14 mouse cellular contexts compared by ENCODE assay signal in genomic region chr5:9358076-9358475, GRCm38 (mm10).
DNase-seq lines count a peak whose midpoint lies in the region; ATAC-seq and TF ChIP-seq lines count a peak whose summit lies in the region.
"Had no signal": no experiment of that assay in that cellular context is flagged by ENCODE, and none has a peak within 500 bp of the region (broad histone marks: within the 10 kb centered on the region; RNA-seq: fewer than 3 reads in every experiment).

No protein-coding gene starts in this region.

- no peaks in the 10 kb centered on the region for H3K36me3 ChIP-seq in neural tube, embryonic 11.5 days (ENCODE audit: control insufficient read depth, insufficient read depth, low read length)
- H3K36me3 ChIP-seq in hindbrain, embryonic 13.5 days = no peaks in the 10 kb centered on the region
- H3K36me3 ChIP-seq in midbrain, embryonic 15.5 days (replicated peaks) = no peaks in the 10 kb centered on the region
- no peaks in the 10 kb centered on the region for H3K36me3 ChIP-seq in kidney, adult 2 months (ENCODE audit: control insufficient read depth, insufficient read depth, low read length)
- H3K36me3 ChIP-seq: heart, embryonic 12.5 days; limb, embryonic 15.5 days had no signal

- TF ChIP-seq CTCF in kidney, adult 2 months (conservative IDR thresholded peaks at IDR 0.05; ENCODE audit: insufficient read depth, insufficient read length, low read depth, low read length) = no peak

- 60% methylated on average over 2 of the region's 2 CpGs for WGBS in neural tube, embryonic 11.5 days
- 28% methylated on average over 2 of the region's 2 CpGs for WGBS in hindbrain, embryonic 13.5 days
- WGBS in midbrain, embryonic 15.5 days = 20% methylated on average over 2 of the region's 2 CpGs
- 36% methylated on average over 2 of the region's 2 CpGs for WGBS in kidney, adult 2 months

- H3K9ac ChIP-seq in neural tube, embryonic 11.5 days (ENCODE audit: low read length) = no peak overlapping the region
- no peak overlapping the region for H3K9ac ChIP-seq in hindbrain, embryonic 13.5 days
- no peak overlapping the region for H3K9ac ChIP-seq in midbrain, embryonic 15.5 days
- H3K9ac ChIP-seq: heart, embryonic 12.5 days; limb, embryonic 15.5 days had no signal

- H3K4me3 ChIP-seq in neural tube, embryonic 11.5 days (ENCODE audit: low read depth, low read length) = no peak overlapping the region
- no peak overlapping the region for H3K4me3 ChIP-seq in hindbrain, embryonic 13.5 days
- H3K4me3 ChIP-seq in midbrain, embryonic 15.5 days = no peak overlapping the region
- H3K4me3 ChIP-seq in kidney, adult 2 months (ENCODE audit: insufficient read depth, low read depth, low read length) = no peak overlapping the region
- H3K4me3 ChIP-seq: heart, embryonic 12.5 days; limb, embryonic 15.5 days had no signal

- no peak for ATAC-seq in neural tube, embryonic 11.5 days (ENCODE audit: insufficient read depth, low FRiP score, low TSS enrichment)
- peak; percentile 67 for ATAC-seq in hindbrain, embryonic 13.5 days (ENCODE audit: low FRiP score)
- peak; percentile 66 for ATAC-seq in midbrain, embryonic 15.5 days (replicated peaks)
- ATAC-seq: CD4-positive, CD25-positive, alpha-beta regulatory T cell, adult 4 months had no signal

- peak overlapping the region; percentile 34; the same call in 1 of the 2 replicates for H3K27ac ChIP-seq in neural tube, embryonic 11.5 days (ENCODE audit: low read depth, low read length)
- H3K27ac ChIP-seq in hindbrain, embryonic 13.5 days = peak overlapping the region; percentile 80
- H3K27ac ChIP-seq in midbrain, embryonic 15.5 days = peak overlapping the region; percentile 32
- H3K27ac ChIP-seq in kidney, adult 2 months (ENCODE audit: insufficient read depth, low read depth, low read length) = no peak overlapping the region
- H3K27ac ChIP-seq: limb, embryonic 15.5 days had no signal

- TF ChIP-seq POLR2A in kidney, adult 2 months (IDR thresholded peaks at IDR 0.05; ENCODE audit: low read depth, low read length) = no peak

- intact Hi-C loops in heart, postnatal 14 days (cut with DNase I) = no loop called here

- no peaks in the 10 kb centered on the region for H3K4me1 ChIP-seq in neural tube, embryonic 11.5 days (ENCODE audit: control insufficient read depth, insufficient read depth, low read length)
- H3K4me1 ChIP-seq in hindbrain, embryonic 13.5 days (replicated peaks) = peaks cover 16% of the 10 kb centered on the region
- peaks cover 12% of the 10 kb centered on the region; the same call in 1 of the 2 replicates for H3K4me1 ChIP-seq in midbrain, embryonic 15.5 days
- no peaks in the 10 kb centered on the region for H3K4me1 ChIP-seq in kidney, adult 2 months (ENCODE audit: control insufficient read depth, insufficient read depth, low read length)
- H3K4me1 ChIP-seq: heart, embryonic 12.5 days; limb, embryonic 15.5 days had no signal

- no peaks in the 10 kb centered on the region for H3K27me3 ChIP-seq in neural tube, embryonic 11.5 days (ENCODE audit: control insufficient read depth, insufficient read depth, low read length)
- H3K27me3 ChIP-seq in hindbrain, embryonic 13.5 days = no peaks in the 10 kb centered on the region
- H3K27me3 ChIP-seq in midbrain, embryonic 15.5 days (replicated peaks) = no peaks in the 10 kb centered on the region
- H3K27me3 ChIP-seq in kidney, adult 2 months (replicated peaks; ENCODE audit: control insufficient read depth, insufficient read depth, low read length) = no peaks in the 10 kb centered on the region; the same call in 1 of the 2 replicates
- H3K27me3 ChIP-seq: heart, embryonic 12.5 days; limb, embryonic 15.5 days had no signal

- peak; percentile 21 for DNase-seq in neural tube, embryonic 11.5 days (ENCODE audit: low spot score)
- no peak for DNase-seq in neural tube, embryonic 10.5 days (ENCODE audit: extremely low spot score, low spot score)
- DNase-seq in heart, postnatal 14 days = no peak
- DNase-seq in kidney, adult 2 months = no peak
- no peak for DNase-seq in gastrocnemius, adult 18-20 months (ENCODE audit: low spot score)
- DNase-seq: cerebellum, postnatal 10 days; gastrocnemius, postnatal 25 days; lung, adult 2 months; thymus, adult 2 months had no signal

- H3K4me2 ChIP-seq in neural tube, embryonic 11.5 days (ENCODE audit: low read depth) = no peak overlapping the region
- no peak overlapping the region; the same call in 1 of the 2 replicates for H3K4me2 ChIP-seq in hindbrain, embryonic 13.5 days
- no peak overlapping the region for H3K4me2 ChIP-seq in midbrain, embryonic 15.5 days
- H3K4me2 ChIP-seq: heart, embryonic 12.5 days; limb, embryonic 15.5 days had no signal

- no peaks in the 10 kb centered on the region for H3K9me3 ChIP-seq in neural tube, embryonic 11.5 days (ENCODE audit: control insufficient read depth, low read length)
- no peaks in the 10 kb centered on the region for H3K9me3 ChIP-seq in hindbrain, embryonic 13.5 days
- H3K9me3 ChIP-seq in midbrain, embryonic 15.5 days = no peaks in the 10 kb centered on the region
- H3K9me3 ChIP-seq: heart, embryonic 12.5 days; limb, embryonic 15.5 days had no signal
